ENCODE assay signal across 8 mouse cellular contexts in the genomic region with DNA sequence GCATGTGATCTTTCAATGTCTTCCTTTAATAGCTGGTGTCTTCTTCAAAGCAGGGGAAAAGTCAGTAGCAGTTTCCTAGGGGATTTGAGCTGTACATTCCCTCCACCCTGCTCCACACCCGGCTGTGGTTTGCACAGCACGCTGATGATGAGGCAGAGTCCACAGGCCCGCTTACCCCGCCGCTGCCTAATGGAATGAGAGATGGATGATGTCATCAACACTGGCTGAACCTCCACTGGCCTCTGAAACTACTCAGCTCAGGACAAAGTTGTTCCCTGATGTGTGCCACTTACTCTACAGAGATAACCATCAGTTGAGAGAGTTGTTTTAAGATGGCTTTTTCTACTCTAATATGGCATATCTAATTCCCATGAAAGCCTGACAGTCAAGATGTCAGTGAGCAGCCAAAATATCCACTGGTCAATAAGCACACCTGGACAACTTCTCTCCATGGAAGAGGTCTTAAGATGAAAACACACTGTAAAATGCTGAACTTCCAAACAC.
DNase-seq lines count a peak whose midpoint lies in the region; ATAC-seq and TF ChIP-seq lines count a peak whose summit lies in the region.

No protein-coding gene starts in this region.

- TF ChIP-seq CTCF in cerebellum, adult 2 months (IDR thresholded peaks at IDR 0.05; ENCODE audit: borderline replicate concordance, insufficient read depth, low read depth, low read length): no peak

- peaks cover 45% of the 10 kb centered on the region for H3K4me1 ChIP-seq in heart, embryonic 15.5 days (replicated peaks)
- H3K4me1 ChIP-seq in neural tube, embryonic 15.5 days: peaks cover 34% of the 10 kb centered on the region
- peaks cover 3% of the 10 kb centered on the region for H3K4me1 ChIP-seq in cerebellum, adult 2 months (ENCODE audit: control insufficient read depth, insufficient read depth, low read length)

- no peaks in the 10 kb centered on the region for H3K9me3 ChIP-seq in heart, embryonic 15.5 days (replicated peaks)
- H3K9me3 ChIP-seq in neural tube, embryonic 15.5 days (replicated peaks): no peaks in the 10 kb centered on the region

- no peak overlapping the region for H3K9ac ChIP-seq in heart, embryonic 15.5 days
- H3K9ac ChIP-seq in neural tube, embryonic 15.5 days (replicated peaks): no peak overlapping the region

- H3K4me3 ChIP-seq in heart, embryonic 15.5 days: peak overlapping the region; percentile 26
- no peak overlapping the region for H3K4me3 ChIP-seq in neural tube, embryonic 15.5 days (replicated peaks)
- H3K4me3 ChIP-seq in cerebellum, adult 2 months (replicated peaks; ENCODE audit: insufficient read depth, low read depth, low read length): no peak overlapping the region

- peak; percentile 58; the same call in 1 of the 2 replicates for ATAC-seq in heart, embryonic 15.5 days (replicated peaks; ENCODE audit: insufficient number of reproducible peaks, insufficient read depth, low FRiP score, low read depth)
- peak; percentile 39; the same call in 1 of the 2 replicates for ATAC-seq in neural tube, embryonic 15.5 days (ENCODE audit: low FRiP score)

- H3K27me3 ChIP-seq in heart, embryonic 15.5 days: no peaks in the 10 kb centered on the region
- no peaks in the 10 kb centered on the region for H3K27me3 ChIP-seq in neural tube, embryonic 15.5 days (replicated peaks)
- no peaks in the 10 kb centered on the region; the same call in 1 of the 2 replicates for H3K27me3 ChIP-seq in cerebellum, adult 2 months (ENCODE audit: control insufficient read depth, insufficient read depth, low read length)

- no peak for TF ChIP-seq POLR2A in cerebellum, adult 2 months (IDR thresholded peaks at IDR 0.05; ENCODE audit: borderline replicate concordance, insufficient read depth, low read length)

- peak overlapping the region; percentile 72 for H3K27ac ChIP-seq in heart, embryonic 15.5 days
- H3K27ac ChIP-seq in neural tube, embryonic 15.5 days (replicated peaks): peak overlapping the region; percentile 49
- H3K27ac ChIP-seq in cerebellum, adult 2 months (ENCODE audit: insufficient read depth, low read length): no peak overlapping the region

- H3K36me3 ChIP-seq in heart, embryonic 15.5 days: no peaks in the 10 kb centered on the region
- H3K36me3 ChIP-seq in neural tube, embryonic 15.5 days: no peaks in the 10 kb centered on the region

- H3K4me2 ChIP-seq in heart, embryonic 15.5 days: peak overlapping the region; percentile 54
- peak overlapping the region; percentile 44; the same call in 1 of the 2 replicates for H3K4me2 ChIP-seq in neural tube, embryonic 15.5 days

- DNase-seq in heart, adult 11 months: peak; percentile 93
- DNase-seq in heart, adult 8-10 months (ENCODE audit: low spot score): no peak
- peak; percentile 64 to 82 for DNase-seq in kidney, postnatal 25 days
- DNase-seq in layer of hippocampus, adult 11-12 months (ENCODE audit: low spot score): no peak
- DNase-seq in urinary bladder, postnatal 4 days (ENCODE audit: low spot score in 2 of 2): no peak
- no peak for DNase-seq in cerebellum, adult 2 months

- WGBS in heart, embryonic 15.5 days: 17% methylated on average over 5 of the region's 5 CpGs
- WGBS in neural tube, embryonic 15.5 days: 47% methylated on average over 5 of the region's 5 CpGs
- 18% methylated on average over 5 of the region's 5 CpGs for WGBS in cerebellum, adult 2 months

Comparison
In these comparisons a context has a peak if more than half of its experiments do, and no peak if none do; other contexts are left out.
1. DNase-seq: peak in heart, adult 11 months (single experiment) and kidney, postnatal 25 days (2 of 2); none in heart, adult 8-10 months (single experiment), layer of hippocampus, adult 11-12 months (single experiment), urinary bladder, postnatal 4 days (0 of 2) and cerebellum, adult 2 months (0 of 2).